Mouse (Mus musculus): ENCODE measurements around the gene Lrig2.

Gene Lrig2

DNA sequence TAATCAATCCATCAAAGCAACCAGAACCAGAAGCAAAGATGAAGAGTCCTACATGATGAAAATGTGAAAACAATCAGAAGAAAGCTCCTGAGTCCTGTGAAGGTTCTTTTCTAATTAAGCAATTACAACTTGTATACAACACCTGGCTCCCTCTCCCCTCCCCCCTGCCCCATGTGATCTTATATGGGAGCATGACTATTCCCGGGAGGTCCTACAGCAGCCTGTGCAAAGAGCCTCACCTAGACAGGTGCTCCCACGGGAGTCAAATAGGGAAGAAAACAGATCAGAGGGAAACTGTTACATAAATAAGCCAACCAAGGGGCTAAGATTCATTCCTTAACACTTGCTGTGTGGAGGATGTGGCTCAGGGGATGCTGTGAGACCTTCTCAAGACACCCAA is 143.8 kb downstream of the Lrig2 start:
- no peak for DNase-seq (ENCODE audit: low spot score)

DNA sequence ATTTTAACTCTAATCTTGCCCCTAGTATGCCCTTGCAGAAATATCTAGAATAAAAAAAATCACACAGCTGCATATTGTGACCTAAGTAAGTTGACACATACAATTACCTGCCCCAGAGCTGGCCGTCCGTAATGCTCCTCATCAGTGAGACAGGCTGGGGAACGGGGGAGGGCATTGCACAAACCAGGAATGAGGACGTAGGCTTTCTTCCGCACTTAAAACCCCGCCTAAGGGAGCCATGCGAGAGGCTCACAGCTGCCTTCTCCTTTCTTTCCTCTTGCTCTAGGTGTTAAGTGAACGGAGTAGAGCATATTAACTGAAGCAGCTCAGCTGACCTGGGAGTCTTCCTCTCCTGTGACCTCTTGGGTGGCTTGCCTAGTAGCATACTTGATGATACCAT is 149.9 kb downstream of the Lrig2 start:
- DNase-seq (ENCODE audit: low spot score): no peak

DNA sequence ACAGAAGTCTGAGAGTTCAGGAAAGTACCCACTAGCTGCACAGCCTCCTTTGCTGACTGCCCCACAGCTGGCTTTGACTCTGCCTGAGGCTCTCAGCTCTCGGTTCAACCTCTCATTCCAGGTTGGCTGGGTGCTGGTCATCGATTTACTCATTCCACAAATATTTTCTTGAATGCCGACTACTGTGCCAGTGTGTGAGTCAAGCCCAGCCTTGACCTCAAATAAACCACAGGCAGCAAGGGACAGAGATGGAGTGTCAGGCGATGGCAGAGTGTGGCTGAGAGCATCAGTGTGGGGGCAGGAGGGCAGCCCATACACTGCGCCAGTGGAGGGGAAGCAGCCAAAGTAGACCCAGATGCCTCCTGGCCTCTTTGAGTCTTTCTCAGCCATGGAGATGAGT is 151.4 kb downstream of the Lrig2 start:
- DNase-seq (ENCODE audit: low spot score): no peak

DNA sequence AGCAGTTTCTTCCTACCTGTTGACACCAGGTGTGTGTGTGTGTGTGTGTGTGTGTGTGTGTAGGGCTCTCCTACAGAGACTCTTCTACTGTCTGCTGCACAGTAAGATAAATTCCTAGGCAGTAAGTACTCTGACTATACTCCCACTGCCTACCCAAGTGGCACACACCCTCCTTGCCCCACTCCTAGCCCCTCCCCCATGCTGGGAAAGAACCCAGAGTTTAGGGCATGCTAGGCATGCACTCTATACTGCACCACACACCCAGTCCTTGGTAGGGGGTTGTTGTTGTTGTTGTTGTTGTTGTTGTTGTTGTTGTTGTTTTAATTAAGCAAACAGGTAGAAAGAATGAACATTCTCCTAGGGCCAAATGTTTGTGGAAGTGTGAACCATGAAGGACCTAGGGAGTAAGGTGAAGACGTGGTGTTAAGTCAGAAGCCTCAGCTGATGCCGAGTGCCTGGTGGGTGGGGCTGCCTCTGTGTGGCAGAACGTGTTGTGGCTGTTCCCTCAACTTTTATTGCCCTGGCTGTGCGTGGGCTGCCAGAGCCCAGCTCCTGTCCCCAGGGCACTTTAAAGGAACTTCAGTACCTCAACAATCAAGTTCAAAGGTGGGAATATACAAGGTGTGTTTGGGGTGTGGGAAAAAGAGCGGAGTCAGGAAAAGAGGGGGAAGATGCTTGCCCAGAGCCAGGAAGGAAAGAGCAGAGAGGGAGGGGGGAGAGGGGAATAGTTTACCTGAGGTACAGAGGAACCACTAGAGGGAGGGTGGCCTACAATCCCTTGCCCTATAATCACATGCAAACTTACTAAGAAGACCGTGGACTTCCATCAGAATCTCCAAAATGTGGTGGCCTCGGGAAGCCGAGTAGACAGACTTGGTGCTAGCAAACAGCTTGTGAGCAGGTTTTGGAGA is 152.2 kb downstream of the Lrig2 start:
- no peak for DNase-seq (ENCODE audit: low spot score)

DNA sequence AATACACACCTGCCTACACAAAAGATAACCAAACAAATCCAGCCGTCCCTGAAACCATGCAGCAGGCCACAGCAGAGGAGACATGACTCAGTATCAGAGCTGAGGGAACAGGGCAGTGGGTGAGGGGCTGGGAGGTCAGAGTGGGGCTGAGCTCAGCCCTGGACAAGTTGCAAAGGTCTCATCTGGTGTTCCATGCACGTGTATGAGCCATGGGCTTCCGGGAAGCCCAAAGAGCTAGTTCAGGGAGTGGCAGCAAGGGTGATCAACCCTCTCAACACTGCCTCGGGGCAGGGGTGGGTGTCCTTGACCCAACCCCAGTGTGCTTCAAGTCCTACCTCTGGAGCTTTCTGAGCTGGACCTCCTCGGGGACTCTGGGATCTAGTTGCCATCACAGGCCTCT is 153.0 kb downstream of the Lrig2 start:
- DNase-seq (ENCODE audit: low spot score): no peak

DNA sequence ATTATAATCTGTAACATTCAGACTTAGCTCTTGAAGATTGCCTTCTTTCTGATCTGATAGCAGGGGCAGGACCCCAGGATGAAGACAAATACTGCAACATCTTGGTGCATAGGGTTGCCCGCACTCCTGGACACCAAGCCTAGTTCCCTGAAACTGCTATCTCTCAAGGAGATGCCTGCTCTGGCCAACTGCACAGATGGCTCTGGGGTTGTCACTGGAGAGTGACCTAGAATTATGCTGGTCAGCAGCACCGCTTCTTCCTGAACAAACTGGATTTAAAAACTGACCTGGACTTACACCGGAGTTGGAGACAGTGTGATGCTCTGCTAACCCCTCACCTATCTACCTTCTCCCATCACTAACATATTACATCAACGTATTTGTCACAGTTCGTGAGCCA is 155.6 kb downstream of the Lrig2 start:
- no peak for DNase-seq (ENCODE audit: low spot score)

DNA sequence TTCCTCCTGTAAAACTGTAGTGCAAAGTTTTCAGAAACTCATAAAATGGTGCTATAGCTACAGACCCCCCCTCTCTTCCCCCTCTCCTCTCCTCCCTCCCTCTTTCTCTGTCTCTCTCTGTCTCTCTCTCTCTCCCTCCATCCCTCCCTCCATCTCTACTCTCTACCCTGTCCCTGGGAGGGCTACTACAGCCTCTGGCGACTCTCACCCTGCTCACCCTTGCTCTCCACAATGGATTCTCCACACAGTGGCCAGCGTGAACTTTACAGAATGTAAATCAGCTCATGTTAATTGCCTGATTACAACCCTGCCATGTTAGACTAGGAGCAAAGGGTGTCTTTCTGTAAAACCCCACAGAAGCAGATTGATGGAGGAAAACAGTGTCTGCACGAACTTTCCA is 157.8 kb downstream of the Lrig2 start:
- no peak for DNase-seq (ENCODE audit: low spot score)

DNA sequence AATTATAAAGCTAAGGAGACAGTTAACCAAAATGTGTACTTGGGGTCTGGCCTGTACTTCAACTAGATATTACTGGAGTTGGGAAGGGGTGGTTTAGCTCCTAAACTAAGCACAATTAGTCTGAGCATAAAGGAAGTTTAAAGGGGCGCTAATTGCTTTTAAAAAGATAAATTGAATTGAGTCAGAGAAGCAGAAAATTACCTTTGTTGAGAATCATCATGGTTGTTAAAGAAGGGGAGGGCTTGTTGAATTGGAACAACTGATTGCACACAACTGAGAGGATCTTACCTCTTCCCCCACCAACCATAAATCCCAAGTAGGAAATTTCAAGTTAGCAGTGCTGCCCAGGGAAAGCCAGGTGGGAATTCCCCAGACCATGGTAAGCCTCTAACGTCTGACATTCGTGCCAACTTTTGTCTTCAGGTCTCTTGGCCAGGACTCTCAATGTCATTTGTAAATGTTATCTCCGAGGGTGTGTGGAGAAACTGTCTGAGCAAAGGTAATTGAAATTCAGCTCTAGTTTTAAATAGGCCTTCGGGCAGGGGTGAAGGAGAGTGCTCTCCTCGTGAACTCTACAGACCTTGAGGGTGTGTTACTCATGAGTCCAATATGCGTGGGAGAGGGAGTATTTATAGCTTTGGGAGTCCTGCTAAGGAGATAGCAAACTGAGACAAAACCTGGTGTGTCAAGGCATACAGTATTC is 159.2 kb downstream of the Lrig2 start:
- no peak for DNase-seq (ENCODE audit: low spot score)

DNA sequence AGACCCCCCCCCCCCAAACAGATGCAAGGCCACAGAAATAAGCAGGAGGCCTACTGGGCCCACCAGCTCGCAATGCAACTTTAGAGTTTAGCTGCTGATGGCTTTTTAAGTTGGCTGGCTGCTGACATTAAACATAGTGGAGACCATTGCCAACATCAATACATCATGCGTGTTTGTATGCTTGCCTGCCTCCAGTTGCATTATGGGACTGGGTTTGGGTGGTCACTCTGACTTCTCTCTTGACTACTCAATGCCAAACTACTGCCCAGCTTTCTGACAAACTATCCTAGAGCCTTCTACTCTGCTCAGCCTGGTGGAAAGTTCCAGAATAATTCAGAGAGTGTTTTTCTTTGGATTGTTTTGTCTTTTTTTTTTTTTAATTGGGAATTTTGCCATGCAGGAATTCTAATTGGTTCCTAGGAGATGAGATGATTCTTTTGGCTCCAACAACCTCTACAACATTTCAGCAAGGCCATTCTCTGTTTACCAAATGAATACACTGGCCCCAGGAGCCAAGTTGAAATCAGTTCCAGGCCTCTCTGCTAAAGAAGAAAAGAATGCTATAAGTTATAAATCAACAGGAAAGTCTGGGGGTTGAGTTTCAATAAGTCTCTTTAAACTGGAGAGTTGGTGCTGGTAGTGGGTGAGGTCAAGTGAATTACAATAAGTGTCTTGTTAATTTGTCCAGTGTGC is 161.3 kb downstream of the Lrig2 start:
- DNase-seq (ENCODE audit: low spot score): peak; percentile 21

DNA sequence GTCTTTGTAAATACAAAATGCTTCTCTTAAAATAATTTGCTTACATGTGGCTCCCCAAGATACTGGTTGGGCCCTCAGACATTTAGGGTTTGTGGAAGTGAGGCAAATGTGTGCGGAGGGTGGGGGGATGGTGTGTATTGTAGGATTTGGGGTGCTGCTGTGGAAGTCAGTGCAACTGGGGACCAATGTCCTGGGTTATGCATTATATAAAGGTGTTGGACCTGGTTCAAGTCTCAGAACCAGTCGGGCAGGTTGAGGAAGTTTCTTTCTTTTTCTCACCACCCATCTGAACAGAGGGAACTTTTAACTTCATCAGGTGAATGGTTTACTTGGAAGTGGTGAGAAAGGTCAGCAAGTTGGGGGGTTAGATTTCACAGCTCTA is 161.9 kb downstream of the Lrig2 start:
- DNase-seq (ENCODE audit: low spot score): peak; percentile 34

DNA sequence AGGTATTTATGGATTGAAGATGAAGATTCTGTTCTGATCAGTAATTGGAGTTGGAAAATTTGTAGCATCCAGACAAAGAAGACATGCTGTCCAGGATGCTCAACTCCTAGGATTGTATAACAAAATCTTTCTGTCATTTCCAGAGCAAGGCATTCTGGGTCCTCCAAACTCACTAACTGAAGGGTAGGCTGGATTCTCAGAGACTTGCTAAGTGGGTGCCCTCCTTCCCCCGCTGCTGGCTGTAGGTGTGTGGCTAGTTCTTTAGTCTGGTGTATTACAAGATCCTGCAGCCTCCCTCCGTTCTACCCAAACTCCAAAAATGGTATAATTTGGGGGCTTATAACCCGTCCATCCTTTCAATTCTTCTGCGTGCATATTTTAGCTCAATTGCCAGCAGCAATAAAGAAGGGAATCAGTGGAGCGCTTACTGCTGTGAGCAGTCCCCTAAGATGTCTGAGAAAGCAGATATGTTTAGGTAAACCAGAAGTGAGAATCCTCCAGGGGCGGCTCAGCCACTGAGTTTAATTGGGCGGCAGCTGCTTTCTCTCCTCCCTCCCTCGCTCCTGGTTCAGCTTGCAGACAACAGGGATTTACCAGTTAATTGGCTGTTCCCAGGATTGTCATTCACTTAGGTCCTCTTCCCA is 162.4 kb downstream of the Lrig2 start:
- DNase-seq (ENCODE audit: low spot score): no peak
